9 mouse cellular contexts compared by ENCODE assay signal in genomic region chr1:74926721-74927120, GRCm38 (mm10). TPM values are rescaled to one million over a fixed set of nuclear protein-coding genes. Genes with fewer than 3 reads are reported as not detected.
DNase-seq lines count a peak whose midpoint lies in the region; ATAC-seq and TF ChIP-seq lines count a peak whose summit lies in the region.
"Had no signal": no experiment of that assay in that cellular context is flagged by ENCODE, and none has a peak within 500 bp of the region (broad histone marks: within the 10 kb centered on the region; RNA-seq: fewer than 3 reads in every experiment).

No protein-coding gene starts in this region.

- WGBS in liver, embryonic 14.5 days (ENCODE audit: insufficient replicate concordance): 34% methylated on average over 6 of the region's 6 CpGs
- 34% methylated on average over 6 of the region's 6 CpGs for WGBS in liver, embryonic 12.5 days (ENCODE audit: insufficient replicate concordance)
- 33% methylated on average over 6 of the region's 6 CpGs for WGBS in midbrain, postnatal 0 days

- no peak overlapping the region for H3K27ac ChIP-seq in liver, embryonic 14.5 days
- H3K27ac ChIP-seq in liver, embryonic 12.5 days: no peak overlapping the region
- H3K27ac ChIP-seq in midbrain, postnatal 0 days (ENCODE audit: low read depth, low read length): no peak overlapping the region

- no peaks in the 10 kb centered on the region for H3K36me3 ChIP-seq in liver, embryonic 14.5 days (replicated peaks; ENCODE audit: control insufficient read depth, insufficient read depth, low read depth)
- no peaks in the 10 kb centered on the region for H3K36me3 ChIP-seq in liver, embryonic 12.5 days
- H3K36me3 ChIP-seq in midbrain, postnatal 0 days (ENCODE audit: insufficient read depth, low read length): no peaks in the 10 kb centered on the region

- H3K4me3 ChIP-seq in liver, embryonic 14.5 days (ENCODE audit: insufficient read depth in 1 of 2, low read depth in 2 of 2, low read length in 2 of 2): no peak overlapping the region
- H3K4me3 ChIP-seq in liver, embryonic 12.5 days: no peak overlapping the region
- no peak overlapping the region for H3K4me3 ChIP-seq in midbrain, postnatal 0 days (ENCODE audit: low read depth, low read length)

- ATAC-seq in liver, embryonic 14.5 days (ENCODE audit: insufficient read depth): no peak
- no peak for ATAC-seq in liver, embryonic 12.5 days
- no peak for ATAC-seq in midbrain, postnatal 0 days (ENCODE audit: low FRiP score)
- no peak; the same call in 1 of the 2 replicates for ATAC-seq in erythroid progenitor cell, adult 5-6 weeks (replicated peaks; ENCODE audit: low FRiP score, poor library complexity, severe bottlenecking)

- TF ChIP-seq EP300 in liver, embryonic 14.5 days (IDR thresholded peaks at IDR 0.05; ENCODE audit: low read depth): no peak

- TF ChIP-seq CTCF in liver, embryonic 14.5 days (IDR thresholded peaks at IDR 0.05; ENCODE audit: low read depth): peak; percentile 89
- TF ChIP-seq CTCF in midbrain, postnatal 0 days (IDR thresholded peaks at IDR 0.05): peak; percentile 80

- H3K27me3 ChIP-seq in liver, embryonic 14.5 days (ENCODE audit: control insufficient read depth, insufficient read depth, low read length): no peaks in the 10 kb centered on the region
- peaks cover 47% of the 10 kb centered on the region for H3K27me3 ChIP-seq in liver, embryonic 12.5 days (replicated peaks)
- 0 out of 2 replicates have a peak, but pooled peaks cover 3% of the 10 kb centered on the region for H3K27me3 ChIP-seq in midbrain, postnatal 0 days (ENCODE audit: insufficient read depth, low read length)

- H3K4me1 ChIP-seq in liver, embryonic 14.5 days (replicated peaks; ENCODE audit: control insufficient read depth in 2 of 2, insufficient read depth in 2 of 2, low read length in 1 of 2): no peaks in the 10 kb centered on the region
- H3K4me1 ChIP-seq in liver, embryonic 12.5 days: no peaks in the 10 kb centered on the region
- H3K4me1 ChIP-seq in midbrain, postnatal 0 days (ENCODE audit: insufficient read depth, low read length): no peaks in the 10 kb centered on the region

- DNase-seq in adrenal gland, adult (ENCODE audit: inconsistent age in 2 of 2, low spot score in 1 of 2): peak; percentile 47 to 84
- no peak for DNase-seq in adrenal gland, postnatal 4 days (ENCODE audit: low spot score in 2 of 2)
- DNase-seq in liver, embryonic 14.5 days (ENCODE audit: low read depth in 3 of 3, low spot score in 3 of 3): no peak
- peak; percentile 25 for DNase-seq in cerebellum, adult 9-10 months
- peak; percentile 80 for DNase-seq in kidney, adult 18-20 months
- DNase-seq in midbrain, postnatal 0 days (ENCODE audit: low spot score): peak; percentile 17

- H3K4me2 ChIP-seq in liver, embryonic 14.5 days (ENCODE audit: low read depth): no peak overlapping the region
- no peak overlapping the region for H3K4me2 ChIP-seq in liver, embryonic 12.5 days
- no peak overlapping the region for H3K4me2 ChIP-seq in midbrain, postnatal 0 days (ENCODE audit: low read depth, low read length, poor library complexity, severe bottlenecking)

- no peaks in the 10 kb centered on the region for H3K9me3 ChIP-seq in liver, embryonic 14.5 days (ENCODE audit: control insufficient read depth, low read length)
- H3K9me3 ChIP-seq in liver, embryonic 12.5 days (replicated peaks): no peaks in the 10 kb centered on the region
- H3K9me3 ChIP-seq in midbrain, postnatal 0 days (ENCODE audit: low read length): no peaks in the 10 kb centered on the region

- H3K9ac ChIP-seq in liver, embryonic 14.5 days (replicated peaks): no peak overlapping the region
- H3K9ac ChIP-seq in liver, embryonic 12.5 days: no peak overlapping the region
- no peak overlapping the region for H3K9ac ChIP-seq in midbrain, postnatal 0 days (replicated peaks; ENCODE audit: low read length, poor library complexity, severe bottlenecking)

RNA-seq across cellular contexts. Expression of gene Cfap65, which starts 8.7 kb away (rescaled TPM):
- not detected for total RNA-seq in adrenal gland, postnatal 4 days (2021)
- under 0.01 and 0.01 TPM in 2 replicates for polyA plus RNA-seq in liver, embryonic 14.5 days (2012; rRNA removed)
- not detected in 2 replicates for polyA plus RNA-seq in liver, embryonic 14.5 days (2014; fragmentation: Nextera tagmentation; extraction: Ambion mirVana)
- not detected in 2 replicates for polyA plus RNA-seq in liver, embryonic 12.5 days (2016; fragmentation: Nextera tagmentation; extraction: Ambion mirVana)
- 4.0 and 4.1 TPM in 2 replicates for total RNA-seq in midbrain, postnatal 0 days (2014; rRNA removed)
- polyA plus RNA-seq in midbrain, postnatal 0 days (2015; fragmentation: Nextera tagmentation; extraction: Ambion mirVana): 0.94 and 1.5 TPM in 2 replicates
- total RNA-seq in erythroid progenitor cell, adult 5-6 weeks (2015; ENCODE audit: low replicate concordance): not detected in 2 replicates
- not detected in 2 replicates for total RNA-seq in erythroid progenitor cell, adult 5-6 weeks (2017; ENCODE audit: low replicate concordance)
- polyA plus RNA-seq: liver, embryonic 16.5 days had no signal

RNA-seq across cellular contexts. Expression of gene Ihh, which starts 24.8 kb away (rescaled TPM):
- under 1 TPM; 0.45 to 0.70 TPM for total RNA-seq in adrenal gland, postnatal 4 days (2021)
- 2.4 and 3.4 TPM in 2 replicates for polyA plus RNA-seq in liver, embryonic 14.5 days (2012; rRNA removed)
- 1.5 and 1.7 TPM in 2 replicates for polyA plus RNA-seq in liver, embryonic 14.5 days (2014; fragmentation: Nextera tagmentation; extraction: Ambion mirVana)
- polyA plus RNA-seq in liver, embryonic 12.5 days (2016; fragmentation: Nextera tagmentation; extraction: Ambion mirVana): 2.9 and 3.0 TPM in 2 replicates
- 0.16 and 1.2 TPM in 2 replicates for total RNA-seq in midbrain, postnatal 0 days (2014; rRNA removed)
- polyA plus RNA-seq in midbrain, postnatal 0 days (2015; fragmentation: Nextera tagmentation; extraction: Ambion mirVana): 0.21 TPM in 2 replicates
- not detected in 2 replicates for total RNA-seq in erythroid progenitor cell, adult 5-6 weeks (2015; ENCODE audit: low replicate concordance)
- total RNA-seq in erythroid progenitor cell, adult 5-6 weeks (2017; ENCODE audit: low replicate concordance): not detected in 2 replicates

RNA-seq across cellular contexts. Expression of gene Cryba2, which starts 33.8 kb away (rescaled TPM):
- total RNA-seq in adrenal gland, postnatal 4 days (2021): 1 to 10 TPM; 2.0 to 3.3 TPM
- not detected in 2 replicates for polyA plus RNA-seq in liver, embryonic 14.5 days (2012; rRNA removed)
- polyA plus RNA-seq in liver, embryonic 14.5 days (2014; fragmentation: Nextera tagmentation; extraction: Ambion mirVana): not detected in 2 replicates
- not detected in 2 replicates for polyA plus RNA-seq in liver, embryonic 12.5 days (2016; fragmentation: Nextera tagmentation; extraction: Ambion mirVana)
- total RNA-seq in midbrain, postnatal 0 days (2014; rRNA removed): not detected in 2 replicates
- polyA plus RNA-seq in midbrain, postnatal 0 days (2015; fragmentation: Nextera tagmentation; extraction: Ambion mirVana): 0.49 and 0.80 TPM in 2 replicates
- total RNA-seq in erythroid progenitor cell, adult 5-6 weeks (2015; ENCODE audit: low replicate concordance): not detected in 2 replicates
- total RNA-seq in erythroid progenitor cell, adult 5-6 weeks (2017; ENCODE audit: low replicate concordance): not detected in 2 replicates
- polyA plus RNA-seq: liver, embryonic 16.5 days had no signal

RNA-seq across cellular contexts. Expression of gene Fev, which starts 41.5 kb away (rescaled TPM):
- 1 to 10 TPM; 2.1 to 3.4 TPM for total RNA-seq in adrenal gland, postnatal 4 days (2021)
- polyA plus RNA-seq in liver, embryonic 14.5 days (2012; rRNA removed): 0.03 and 0.04 TPM in 2 replicates
- 0.09 and 0.15 TPM in 2 replicates for polyA plus RNA-seq in liver, embryonic 14.5 days (2014; fragmentation: Nextera tagmentation; extraction: Ambion mirVana)
- polyA plus RNA-seq in liver, embryonic 12.5 days (2016; fragmentation: Nextera tagmentation; extraction: Ambion mirVana): 0.29 and 0.36 TPM in 2 replicates
- total RNA-seq in midbrain, postnatal 0 days (2014; rRNA removed): 3.4 and 3.8 TPM in 2 replicates
- 1.8 and 2.3 TPM in 2 replicates for polyA plus RNA-seq in midbrain, postnatal 0 days (2015; fragmentation: Nextera tagmentation; extraction: Ambion mirVana)
- not detected in 2 replicates for total RNA-seq in erythroid progenitor cell, adult 5-6 weeks (2015; ENCODE audit: low replicate concordance)
- total RNA-seq in erythroid progenitor cell, adult 5-6 weeks (2017; ENCODE audit: low replicate concordance): not detected in 2 replicates
- polyA plus RNA-seq: liver, embryonic 16.5 days had no signal

Comparison
In these comparisons a context has a peak if more than half of its experiments do, and no peak if none do; other contexts are left out.
1. DNase-seq: peak in adrenal gland, adult (2 of 2), cerebellum, adult 9-10 months (single experiment), kidney, adult 18-20 months (single experiment) and midbrain, postnatal 0 days (single experiment); none in adrenal gland, postnatal 4 days (0 of 2) and liver, embryonic 14.5 days (0 of 3).